Mouse (Mus musculus) C2C12 (cell line): ENCODE measurements around the gene Tbc1d10b.

Source experiments
- CEBPB ChIP-seq: IDR thresholded peaks from one replicate; pipeline ENCODE4 v1.6.1; 2011; ENCODE audit warnings: low read depth, mild to moderate bottlenecking, control low read depth, moderate library complexity
- CTCF ChIP-seq: IDR thresholded peaks from one replicate; pipeline ENCODE4 v1.5.1; 2011; ENCODE audit not compliant: control insufficient read depth, insufficient read depth, insufficient read length
- FOSL1 ChIP-seq: IDR thresholded peaks from one replicate; pipeline ENCODE4 v1.8.0; 2011; ENCODE audit warnings: mild to moderate bottlenecking, low read length; ENCODE audit not compliant: poor library complexity, insufficient read depth, severe bottlenecking
- MAX ChIP-seq: IDR thresholded peaks from one replicate; pipeline ENCODE4 v1.6.1; 2011; ENCODE audit warnings: mild to moderate bottlenecking, control low read depth
- MYOD1 ChIP-seq: IDR thresholded peaks from one replicate; pipeline ENCODE4 v1.6.1; 2011; ENCODE audit warnings: low read depth; ENCODE audit not compliant: control insufficient read depth, insufficient read length
- MYOG ChIP-seq: IDR thresholded peaks from one replicate; pipeline ENCODE4 v1.6.1; 2011; ENCODE audit not compliant: control insufficient read depth, insufficient read length; ENCODE audit errors: extremely low read depth
- USF1 ChIP-seq: IDR thresholded peaks from one replicate; pipeline ENCODE4 v1.6.1; 2011; ENCODE audit warnings: low read depth, mild to moderate bottlenecking, control low read depth, moderate library complexity

DNA sequence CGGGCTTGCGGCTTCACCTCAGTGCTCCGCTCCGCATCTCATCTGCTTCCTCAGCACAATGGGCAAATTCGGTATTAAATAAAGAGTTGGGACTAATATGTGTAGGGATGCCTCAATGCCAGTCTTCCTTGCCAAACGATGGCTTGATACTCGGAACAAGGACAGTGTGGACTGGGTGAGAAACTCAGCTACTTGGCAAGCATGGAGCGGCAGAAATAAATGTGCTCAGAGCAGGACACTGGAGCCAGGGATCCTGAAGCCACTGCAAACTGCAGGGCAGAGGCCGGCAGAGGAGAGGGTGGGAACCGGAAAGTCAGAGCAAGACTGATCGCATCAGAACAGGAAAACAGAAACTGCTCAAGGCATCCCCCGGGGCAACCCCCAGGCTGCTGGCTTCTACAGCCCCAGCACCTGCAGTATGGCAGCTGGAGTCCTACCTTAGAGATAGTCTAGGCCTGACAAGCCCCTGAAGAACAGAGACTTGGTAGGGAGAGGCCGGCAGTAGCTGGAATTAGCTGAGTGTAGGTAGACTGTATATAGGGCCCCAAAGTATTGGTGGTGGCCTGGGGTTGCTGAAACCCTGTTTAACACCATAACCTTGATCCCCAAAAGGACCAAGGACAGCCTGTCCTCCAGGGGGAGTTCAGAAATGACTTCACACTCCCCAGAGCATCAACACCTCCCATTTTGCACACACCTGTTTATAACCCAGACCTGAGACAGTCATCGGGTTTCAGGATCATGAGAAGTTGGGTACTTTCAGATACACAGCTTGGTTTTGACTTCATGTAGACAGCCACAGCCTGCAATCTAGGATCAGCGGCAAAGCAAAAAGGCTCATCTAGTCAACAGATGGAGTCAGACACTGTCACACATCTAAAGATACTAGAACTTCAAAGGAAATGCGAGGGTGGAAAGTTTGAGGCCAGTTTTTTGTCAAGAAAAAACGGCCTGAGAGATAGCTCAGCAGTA is 19.7 kb downstream of the Tbc1d10b start:
- TF ChIP-seq CTCF (no peak), MYOG (no peak), FOSL1 (no peak), USF1 (no peak), MAX (no peak), MYOD1 (no peak), CEBPB (no peak)
